Comparison of ENCODE assay signal across 8 mouse cellular contexts in the genomic region with DNA sequence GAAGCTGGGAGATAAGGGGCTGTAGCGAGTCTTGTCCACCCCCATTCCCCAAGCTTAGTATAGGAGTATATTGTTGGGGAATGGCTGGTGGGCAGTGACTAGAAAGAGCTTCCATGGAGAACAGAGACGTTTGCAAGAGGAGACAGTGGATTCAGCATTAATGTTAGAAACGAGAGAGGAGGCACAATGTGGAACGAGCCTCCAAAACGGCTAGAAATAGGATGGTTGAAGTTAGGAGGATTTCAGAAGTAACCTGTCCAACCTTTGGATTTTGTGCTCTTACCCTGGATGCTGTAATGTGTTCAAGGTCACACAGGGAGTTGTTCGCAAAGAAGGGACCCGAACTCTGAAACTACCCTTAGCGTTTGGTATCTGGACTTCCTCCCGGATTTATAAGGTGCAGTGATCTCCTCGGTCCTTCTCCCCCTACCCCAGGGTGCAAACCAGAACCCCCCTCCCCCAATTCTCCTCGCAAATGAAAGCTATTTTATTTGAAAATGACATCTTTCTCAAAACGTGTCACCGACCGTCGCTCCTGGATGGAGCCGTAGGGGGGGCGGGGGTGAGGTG. TPM values are rescaled to one million over a fixed set of nuclear protein-coding genes. Genes with fewer than 3 reads are reported as not detected.
DNase-seq lines count a peak whose midpoint lies in the region; ATAC-seq lines count a peak whose summit lies in the region.

No protein-coding gene starts in this region.

- peak; percentile 69 for DNase-seq in cerebellum, adult 9-10 months
- DNase-seq in cerebellum, postnatal 14 days, result no peak
- no peak for DNase-seq in testis, postnatal 14 days (ENCODE audit: low spot score)

- H3K36me3 ChIP-seq in megakaryocyte, embryonic 14.5 days (replicated peaks; ENCODE audit: low read length), result peaks cover 14% of the 10 kb centered on the region
- no peaks in the 10 kb centered on the region for H3K36me3 ChIP-seq in intestine, embryonic 16.5 days (ENCODE audit: control insufficient read depth, insufficient read depth, low read length)
- H3K36me3 ChIP-seq in neural tube, embryonic 14.5 days (ENCODE audit: control insufficient read depth, insufficient read depth, low read length), result no peaks in the 10 kb centered on the region

- peak overlapping the region; percentile 85 for H3K4me2 ChIP-seq in intestine, embryonic 16.5 days (ENCODE audit: low read depth, low read length)
- H3K4me2 ChIP-seq in neural tube, embryonic 14.5 days (ENCODE audit: low read depth, low read length), result peak overlapping the region; percentile 70

- peak overlapping the region; percentile 99 for H3K27ac ChIP-seq in intestine, embryonic 16.5 days (ENCODE audit: low read length)
- peak overlapping the region; percentile 97 for H3K27ac ChIP-seq in neural tube, embryonic 14.5 days (ENCODE audit: low read depth, low read length)

- peak overlapping the region; percentile 98 for H3K4me3 ChIP-seq in megakaryocyte, embryonic 14.5 days (replicated peaks)
- peak overlapping the region; percentile 94 for H3K4me3 ChIP-seq in intestine, embryonic 16.5 days (ENCODE audit: low read length)
- peak overlapping the region; percentile 87 for H3K4me3 ChIP-seq in neural tube, embryonic 14.5 days (ENCODE audit: low read depth, low read length)

- no peak for ATAC-seq in megakaryocyte, adult 5-6 weeks (ENCODE audit: poor library complexity, severe bottlenecking)
- ATAC-seq in intestine, embryonic 16.5 days, result no peak
- no peak for ATAC-seq in neural tube, embryonic 14.5 days (ENCODE audit: low read depth)
- no peak for ATAC-seq in cerebellum, adult (ENCODE audit: insufficient number of reproducible peaks, low FRiP score, low TSS enrichment)

- H3K9me3 ChIP-seq in megakaryocyte, embryonic 14.5 days, result no peaks in the 10 kb centered on the region
- no peaks in the 10 kb centered on the region for H3K9me3 ChIP-seq in intestine, embryonic 16.5 days (ENCODE audit: control insufficient read depth, low read length)
- H3K9me3 ChIP-seq in neural tube, embryonic 14.5 days (ENCODE audit: control insufficient read depth, low read length), result no peaks in the 10 kb centered on the region

- no peaks in the 10 kb centered on the region for H3K27me3 ChIP-seq in megakaryocyte, embryonic 14.5 days (replicated peaks)
- no peaks in the 10 kb centered on the region for H3K27me3 ChIP-seq in intestine, embryonic 16.5 days (replicated peaks; ENCODE audit: control insufficient read depth, insufficient read depth, low read length)
- no peaks in the 10 kb centered on the region for H3K27me3 ChIP-seq in neural tube, embryonic 14.5 days (ENCODE audit: control insufficient read depth, insufficient read depth, low read length)

- H3K9ac ChIP-seq in intestine, embryonic 16.5 days (ENCODE audit: low read depth, low read length), result peak overlapping the region; percentile 99
- peak overlapping the region; percentile 98 for H3K9ac ChIP-seq in neural tube, embryonic 14.5 days (replicated peaks; ENCODE audit: low read depth, low read length)

- H3K4me1 ChIP-seq in megakaryocyte, embryonic 14.5 days, result peaks cover 70% of the 10 kb centered on the region
- H3K4me1 ChIP-seq in intestine, embryonic 16.5 days (ENCODE audit: control insufficient read depth, insufficient read depth, low read length), result peaks cover 44% of the 10 kb centered on the region
- H3K4me1 ChIP-seq in neural tube, embryonic 14.5 days (ENCODE audit: control insufficient read depth, insufficient read depth, low read length), result peaks cover 48% of the 10 kb centered on the region

- WGBS in intestine, embryonic 16.5 days, result under 1% methylated on average over 17 of the region's 17 CpGs
- WGBS in neural tube, embryonic 14.5 days, result under 1% methylated on average over 17 of the region's 17 CpGs

RNA-seq across cellular contexts. Expression of a gene that starts 0.7 kb away (rescaled TPM):
- 37.6 and 38.9 TPM in 2 replicates for polyA plus RNA-seq in megakaryocyte, embryonic 14.5 days (2012; ENCODE audit: insufficient read depth, low replicate concordance)
- 10.0 and 11.6 TPM in 2 replicates for total RNA-seq in megakaryocyte, adult 5-6 weeks (2015)
- 8.0 and 9.0 TPM in 2 replicates for total RNA-seq in megakaryocyte, adult 5-6 weeks (2017)
- 41.5 and 42.0 TPM in 2 replicates for polyA plus RNA-seq in intestine, embryonic 16.5 days (2015; fragmentation: Nextera tagmentation; extraction: Ambion mirVana)
- 148 and 186 TPM in 2 replicates for polyA plus RNA-seq in neural tube, embryonic 14.5 days (2014; fragmentation: Nextera tagmentation; extraction: Ambion mirVana)

RNA-seq across cellular contexts. Expression of a gene that starts 11.9 kb away (rescaled TPM):
- polyA plus RNA-seq in megakaryocyte, embryonic 14.5 days (2012; ENCODE audit: insufficient read depth, low replicate concordance), result 40.2 and 55.7 TPM in 2 replicates
- total RNA-seq in megakaryocyte, adult 5-6 weeks (2015), result 17.9 and 21.5 TPM in 2 replicates
- total RNA-seq in megakaryocyte, adult 5-6 weeks (2017), result 22.6 and 31.3 TPM in 2 replicates
- 36.8 and 38.5 TPM in 2 replicates for polyA plus RNA-seq in intestine, embryonic 16.5 days (2015; fragmentation: Nextera tagmentation; extraction: Ambion mirVana)
- 52.3 and 59.4 TPM in 2 replicates for polyA plus RNA-seq in neural tube, embryonic 14.5 days (2014; fragmentation: Nextera tagmentation; extraction: Ambion mirVana)

RNA-seq across cellular contexts. Expression of a gene that starts 34.0 kb away (rescaled TPM):
- polyA plus RNA-seq in megakaryocyte, embryonic 14.5 days (2012; ENCODE audit: insufficient read depth, low replicate concordance), result 5.6 and 22.1 TPM in 2 replicates
- 0.11 and 0.25 TPM in 2 replicates for total RNA-seq in megakaryocyte, adult 5-6 weeks (2015)
- 0.12 and 0.37 TPM in 2 replicates for total RNA-seq in megakaryocyte, adult 5-6 weeks (2017)
- polyA plus RNA-seq in intestine, embryonic 16.5 days (2015; fragmentation: Nextera tagmentation; extraction: Ambion mirVana), result 2.3 and 2.7 TPM in 2 replicates
- polyA plus RNA-seq in neural tube, embryonic 14.5 days (2014; fragmentation: Nextera tagmentation; extraction: Ambion mirVana), result 3.8 and 3.9 TPM in 2 replicates

RNA-seq across cellular contexts. Expression of a gene that starts 40.1 kb away (rescaled TPM):
- polyA plus RNA-seq in megakaryocyte, embryonic 14.5 days (2012; ENCODE audit: insufficient read depth, low replicate concordance), result not detected in 2 replicates
- not detected in 2 replicates for total RNA-seq in megakaryocyte, adult 5-6 weeks (2015)
- total RNA-seq in megakaryocyte, adult 5-6 weeks (2017), result not detected in 2 replicates
- polyA plus RNA-seq in intestine, embryonic 16.5 days (2015; fragmentation: Nextera tagmentation; extraction: Ambion mirVana), result 0.10 TPM in 1 of 2 replicates, not detected in the other
- not detected in 2 replicates for polyA plus RNA-seq in neural tube, embryonic 14.5 days (2014; fragmentation: Nextera tagmentation; extraction: Ambion mirVana)

RNA-seq across cellular contexts. Expression of a gene that starts 54.2 kb away (rescaled TPM):
- 30.0 and 46.8 TPM in 2 replicates for polyA plus RNA-seq in megakaryocyte, embryonic 14.5 days (2012; ENCODE audit: insufficient read depth, low replicate concordance)
- 73.7 and 74.9 TPM in 2 replicates for total RNA-seq in megakaryocyte, adult 5-6 weeks (2015)
- 111 and 119 TPM in 2 replicates for total RNA-seq in megakaryocyte, adult 5-6 weeks (2017)
- 13.5 and 14.5 TPM in 2 replicates for polyA plus RNA-seq in intestine, embryonic 16.5 days (2015; fragmentation: Nextera tagmentation; extraction: Ambion mirVana)
- polyA plus RNA-seq in neural tube, embryonic 14.5 days (2014; fragmentation: Nextera tagmentation; extraction: Ambion mirVana), result 24.2 and 26.9 TPM in 2 replicates
